Mouse (Mus musculus) embryo, embryonic 9.5 days (tissue): ENCODE measurements around the gene Mtmr3.
A peak's percentile ranks its signal among the peaks of the same experiment; 100 is the strongest.

Experiments used
- DNase-seq: peaks from one replicate; pipeline ENCODE4 v3.0.0-alpha.2; 2017; ENCODE audit errors: extremely low spot score

Mtmr3 gene

DNA sequence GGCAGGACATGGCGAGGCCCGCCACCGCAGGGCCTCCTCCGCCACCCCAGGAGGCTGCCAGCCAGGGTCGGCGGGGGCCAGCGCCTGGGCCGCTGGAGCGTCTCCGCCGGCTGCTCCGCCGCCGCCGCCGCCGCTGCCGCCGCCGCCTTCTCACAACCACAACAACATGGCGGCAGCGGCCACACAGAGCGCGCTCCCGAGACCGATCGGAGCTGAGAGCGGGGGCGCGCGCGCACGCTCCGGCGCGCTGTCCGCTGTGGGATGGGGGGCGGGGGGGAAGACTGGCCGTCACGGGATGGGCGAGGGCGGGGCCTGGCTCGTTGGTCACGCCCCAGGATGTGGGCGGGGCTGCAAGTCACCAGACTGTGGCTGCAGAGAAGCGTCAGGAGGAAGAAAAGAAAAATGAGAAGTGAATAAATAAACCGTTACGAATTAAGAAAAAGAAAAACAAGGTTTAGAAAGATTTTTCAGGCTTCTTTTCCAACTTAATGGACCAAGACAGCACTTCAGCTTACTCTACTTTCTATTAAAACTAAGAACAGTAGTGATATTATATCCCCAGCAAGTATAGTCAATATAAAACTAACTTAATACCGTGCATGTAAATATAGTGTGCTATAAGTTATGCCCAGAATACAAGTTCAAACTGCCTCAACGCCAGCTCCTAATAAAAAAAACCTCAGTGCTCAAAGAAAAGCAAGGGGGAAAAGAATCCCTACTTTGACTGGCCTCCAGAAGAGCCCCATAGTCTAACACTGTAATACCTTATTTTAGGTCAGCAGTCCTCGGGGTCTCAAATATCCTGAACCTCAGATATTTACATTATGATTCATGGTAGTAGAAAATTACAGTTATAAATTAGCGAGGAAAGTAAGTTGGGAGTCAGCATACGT is at the start of gene Mtmr3:
Gene Mtmr3, minus strand, starts transcription at position 256 of the 893 bp plus-strand sequence.
- peak; percentile 98 for DNase-seq

DNA sequence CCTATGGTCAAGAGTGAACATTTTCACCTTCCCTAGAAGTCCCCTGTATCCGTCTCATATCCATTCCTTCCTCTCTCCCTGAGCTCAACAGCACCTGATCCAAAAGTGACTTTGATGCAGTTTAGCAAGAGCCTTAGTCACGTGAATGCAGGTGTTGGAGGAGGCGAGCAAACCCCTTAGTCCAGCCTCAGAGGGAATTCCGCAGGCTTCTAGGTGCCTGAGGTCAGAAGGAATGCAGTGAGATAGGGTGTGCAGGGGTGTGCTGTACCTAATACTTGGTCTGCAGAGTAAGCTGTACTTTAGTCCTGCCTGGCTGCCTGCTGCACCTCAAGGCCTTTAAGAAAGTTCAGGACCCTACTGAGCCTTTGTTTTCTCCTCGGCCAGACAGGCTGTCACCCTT is 49.1 kb upstream of the Mtmr3 start:
- DNase-seq, result no peak

DNA sequence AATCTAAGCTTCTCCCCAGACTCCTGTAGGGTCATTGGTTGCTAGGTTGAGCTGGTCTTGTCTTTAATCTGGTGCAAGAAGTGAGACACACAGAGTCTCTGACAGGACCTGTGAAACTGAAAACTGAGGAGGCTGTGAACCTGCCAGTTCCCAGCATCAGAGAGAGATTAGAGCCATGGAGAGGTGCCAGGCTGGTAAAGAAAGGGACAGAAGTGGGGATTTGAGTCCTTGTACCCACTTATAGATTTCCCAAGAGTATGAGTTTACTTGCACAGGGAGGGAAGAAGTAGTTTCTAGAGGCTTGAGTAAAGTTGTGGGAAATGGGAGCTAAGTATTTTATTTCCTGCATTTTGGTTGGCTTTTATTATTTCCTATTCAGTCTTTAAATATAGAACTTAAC is 46.5 kb upstream of the Mtmr3 start:
- no peak for DNase-seq

- DNase-seq, result no peak
Observed at GRCm38 (mm10) chr11:4638261-4638660, 43.6 kb upstream of the Mtmr3 start.

- peak; percentile 98 for DNase-seq
Observed at GRCm38 (mm10) chr11:4637534-4638234, 43.0 kb upstream of the Mtmr3 start, which contains the start of gene Ascc2. Ascc2 (plus strand) TSS chr11:4637747.

- DNase-seq, result no peak
Observed at GRCm38 (mm10) chr11:4636782-4637342, 42.2 kb upstream of the Mtmr3 start.

- DNase-seq, result no peak
Observed at GRCm38 (mm10) chr11:4634395-4634794, 39.7 kb upstream of the Mtmr3 start.

GRCm38 (mm10) chr11:4633420-4633819 is 38.8 kb upstream of the Mtmr3 start:
- DNase-seq, result no peak

DNA sequence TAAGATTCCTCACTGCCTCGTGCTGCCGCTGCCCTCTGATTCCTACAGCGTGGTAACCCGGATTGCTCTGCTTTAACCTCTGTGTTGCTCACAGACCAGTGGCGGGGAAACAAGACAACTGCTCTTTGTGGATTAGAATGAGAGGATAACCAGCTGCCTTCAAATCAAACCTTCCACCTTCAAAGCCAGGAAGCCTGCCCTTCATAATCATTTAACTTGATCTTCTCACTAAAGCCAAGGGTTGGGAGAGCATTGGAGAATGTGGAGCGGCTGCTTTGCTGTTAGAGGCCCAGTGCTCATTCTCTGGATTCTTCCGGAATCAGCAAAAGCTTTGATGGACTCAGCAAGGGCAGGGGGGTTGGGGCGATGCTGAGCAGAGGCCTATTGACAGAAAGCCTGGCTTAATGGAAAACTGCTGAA is 35.2 kb upstream of the Mtmr3 start:
- DNase-seq, result peak; percentile 40

DNA sequence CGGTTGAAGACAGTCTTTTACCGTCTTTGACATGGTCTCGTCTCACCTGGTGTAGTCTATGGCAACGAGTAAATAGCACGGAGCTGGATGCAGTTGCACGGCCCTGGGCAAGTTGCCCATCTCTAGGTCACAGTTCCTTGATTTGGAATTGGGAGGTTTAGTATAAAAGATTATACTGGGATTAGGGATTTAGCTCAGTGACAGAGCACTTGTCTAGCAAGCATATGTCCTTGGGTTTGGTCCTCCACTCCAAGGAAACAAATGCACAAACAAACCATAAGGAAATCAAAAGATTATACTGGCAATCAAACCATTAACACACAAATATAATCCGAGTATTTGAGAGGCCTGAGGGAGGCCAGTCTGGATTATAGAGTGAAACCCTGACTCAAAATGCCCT is 33.0 kb upstream of the Mtmr3 start:
- no peak for DNase-seq

- no peak for DNase-seq
Observed at GRCm38 (mm10) chr11:4625931-4626330, 31.3 kb upstream of the Mtmr3 start.

DNA sequence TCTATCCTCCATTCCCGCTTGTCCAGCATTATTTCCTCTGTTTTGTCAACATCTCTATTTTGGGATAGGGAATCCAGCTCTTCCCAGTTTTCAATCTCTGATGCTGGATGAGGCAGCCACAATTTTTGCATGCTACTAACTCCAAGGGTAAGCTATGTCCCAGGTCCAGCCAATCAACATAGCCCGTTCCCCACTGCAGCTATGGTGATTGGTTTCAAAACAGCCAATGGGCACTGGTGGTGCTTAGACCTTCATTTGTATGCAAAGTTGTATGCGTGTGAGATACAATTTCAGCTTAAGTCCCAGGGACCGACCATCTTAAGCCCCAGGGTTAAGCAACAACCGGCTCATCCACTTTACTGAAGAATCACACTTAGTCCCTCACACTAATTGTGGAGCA is 28.3 kb upstream of the Mtmr3 start:
- DNase-seq, result no peak

DNA sequence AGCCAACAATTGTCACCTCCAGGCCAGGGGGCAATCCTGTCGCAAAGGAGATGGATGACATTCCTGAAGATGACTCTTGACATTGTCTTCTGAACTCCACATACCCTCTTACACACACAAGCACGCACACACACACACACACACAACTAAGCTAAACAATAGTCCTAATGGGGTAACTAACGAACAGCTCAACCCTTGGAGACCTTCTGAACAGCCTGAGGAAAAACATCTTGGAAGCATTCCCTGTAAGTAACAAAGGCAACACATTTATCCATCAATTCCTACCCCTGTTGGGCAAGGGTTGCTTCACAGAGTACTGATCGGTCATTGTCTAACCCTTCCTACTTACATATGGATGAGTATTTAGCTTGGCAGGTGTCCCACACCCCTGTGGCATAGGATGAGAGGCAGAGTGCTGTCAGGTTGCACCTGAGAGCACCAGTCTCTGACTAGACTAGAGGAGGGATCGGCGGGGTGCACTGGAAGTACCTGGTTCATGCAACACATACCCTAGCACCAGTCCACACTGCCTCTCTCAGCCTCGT is 27.9 kb upstream of the Mtmr3 start:
- no peak for DNase-seq

GRCm38 (mm10) chr11:4621866-4622265 is 27.2 kb upstream of the Mtmr3 start:
- no peak for DNase-seq

GRCm38 (mm10) chr11:4620501-4621108 is 25.9 kb upstream of the Mtmr3 start:
- no peak for DNase-seq

DNA sequence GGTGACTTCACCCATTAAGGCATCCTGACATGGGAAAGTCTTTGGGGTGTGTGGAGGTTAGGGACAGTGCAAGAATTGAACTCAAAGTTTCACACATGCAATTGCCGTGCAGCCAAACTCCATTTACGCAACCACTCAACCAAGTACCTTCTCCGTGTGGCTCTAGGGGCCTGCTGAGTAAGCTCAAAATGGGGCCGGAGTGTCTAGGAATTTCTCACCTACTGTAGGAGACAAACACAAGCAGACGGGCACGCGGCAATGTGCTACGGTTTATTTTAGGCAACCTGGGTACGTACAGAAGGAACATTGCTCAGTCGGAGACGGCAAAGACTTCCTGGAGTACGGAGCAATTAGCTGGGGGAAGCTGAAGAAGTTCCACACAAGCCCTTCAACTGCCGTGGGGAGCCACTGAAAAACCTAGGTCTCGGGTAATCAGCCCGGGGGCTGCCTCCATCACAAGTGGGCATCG is 25.4 kb upstream of the Mtmr3 start, which contains the start of gene Gm11032:
Gene Gm11032, plus strand, starts transcription at position 51 of the 469 bp plus-strand sequence.
- no peak for DNase-seq

DNA sequence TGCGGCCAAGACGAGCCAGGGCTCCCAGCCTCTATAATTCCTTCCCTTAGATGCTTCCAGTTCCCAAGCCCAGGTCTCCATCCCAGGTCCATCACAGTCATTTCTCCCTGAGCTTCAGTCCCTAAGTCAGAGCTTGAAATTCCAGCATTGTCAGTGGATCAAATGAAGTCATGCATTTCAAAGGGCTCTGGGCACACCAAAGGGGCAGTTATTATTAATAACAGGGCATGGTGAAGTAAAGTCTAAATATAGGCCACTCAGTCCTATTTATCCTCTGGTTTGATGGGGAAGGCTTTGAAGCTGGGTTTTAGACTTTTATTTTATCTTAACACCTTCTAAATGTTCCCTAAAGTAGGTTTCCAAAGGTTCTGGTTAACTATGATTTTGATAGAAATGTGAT is 17.2 kb upstream of the Mtmr3 start:
- no peak for DNase-seq

GRCm38 (mm10) chr11:4606541-4606940 is 11.9 kb upstream of the Mtmr3 start:
- no peak for DNase-seq

DNA sequence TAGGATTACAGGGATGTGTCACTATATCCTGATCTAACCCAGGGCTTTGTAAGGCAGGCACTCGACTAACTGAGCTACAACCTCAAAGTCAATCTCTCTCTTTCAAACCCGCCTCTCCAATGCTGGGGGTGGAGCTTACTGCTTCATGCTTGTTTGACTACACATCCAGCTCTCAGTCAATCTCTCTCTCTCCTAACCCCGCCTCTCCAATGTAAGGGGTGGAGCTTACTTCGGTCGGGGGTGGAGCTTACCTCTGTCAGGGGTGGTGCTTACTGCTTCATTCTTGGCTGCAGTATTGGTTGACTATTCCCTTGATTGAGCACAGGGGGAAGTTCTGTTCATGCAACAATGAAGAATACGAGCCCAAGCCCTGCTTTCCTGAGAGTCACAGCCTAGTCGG is 10.8 kb upstream of the Mtmr3 start:
- no peak for DNase-seq

DNA sequence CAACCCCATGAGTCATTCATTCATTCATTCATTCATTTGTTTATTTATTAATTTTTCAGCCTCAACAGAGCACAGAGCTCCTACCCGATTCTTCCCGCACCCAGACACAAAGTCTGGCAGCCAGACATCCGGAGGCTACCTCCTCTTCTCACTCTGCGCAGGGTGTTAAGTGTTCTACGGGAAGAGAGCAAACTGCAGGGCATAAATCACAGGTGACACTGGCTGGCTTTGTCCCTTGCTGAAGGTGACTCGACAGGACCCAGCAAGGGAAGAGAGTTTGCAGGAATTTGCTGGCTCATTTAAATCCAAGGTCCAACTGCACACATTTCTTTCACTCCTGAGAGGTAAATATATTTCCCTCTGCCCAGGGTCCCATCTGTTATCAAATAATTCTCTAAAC is 9.8 kb upstream of the Mtmr3 start:
- DNase-seq, result no peak

DNA sequence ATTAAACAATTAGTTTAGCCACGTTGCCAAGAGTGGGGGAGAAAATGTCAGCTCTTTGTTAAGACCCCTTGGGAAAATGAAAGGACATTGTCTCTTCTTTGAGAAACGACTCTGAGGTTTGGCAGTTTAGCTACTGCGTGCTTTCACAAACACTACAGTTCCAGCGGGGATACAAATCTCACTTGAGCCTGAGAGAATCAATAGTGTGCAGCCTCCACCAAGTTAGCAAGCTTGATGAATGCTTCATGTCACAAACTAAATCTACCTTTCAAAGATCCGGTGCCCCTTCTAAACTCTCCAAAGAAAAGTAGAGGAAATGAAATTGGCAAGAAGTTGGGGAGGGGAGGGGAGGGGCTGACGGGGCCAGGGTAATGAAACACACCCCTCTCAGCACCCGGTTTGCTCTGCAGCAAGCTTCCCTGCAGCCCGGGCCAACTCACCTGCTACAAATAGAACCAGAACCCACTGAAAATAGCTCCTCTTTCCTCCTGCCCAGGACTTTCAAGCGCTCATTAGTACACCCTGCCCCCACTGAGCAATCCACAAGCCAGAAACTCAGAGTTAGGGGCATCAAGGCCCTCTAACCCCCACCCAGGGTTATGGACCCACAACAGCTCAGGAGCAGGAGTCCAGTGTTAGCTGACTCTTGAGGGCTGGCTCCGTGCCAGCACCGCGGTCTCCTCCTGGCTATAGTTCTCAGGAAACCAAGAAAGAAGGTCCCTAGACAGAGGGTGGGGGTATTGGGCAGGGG is 8.2 kb upstream of the Mtmr3 start:
- no peak for DNase-seq
